Mouse (Mus musculus): ENCODE measurements around the gene Dvl2. TPM values are rescaled to one million over a fixed set of nuclear protein-coding genes. Genes with fewer than 3 reads are reported as not detected.

Dvl2 gene
- polyA plus RNA-seq (2012; rRNA removed) = 12.1 TPM in 2 replicates

GRCm38 (mm10) chr11:70000396-70000898 lies at the start of gene Dvl2:
Gene Dvl2, plus strand, starts transcription at chr11:70000595.

GRCm38 (mm10) chr11:69964650-69965270 lies 35.6 kb upstream of the Dvl2 start, which contains the start of gene Cldn7:
Gene Cldn7, plus strand, starts transcription at chr11:69964779.

GRCm38 (mm10) chr11:69981141-69981762 lies 19.1 kb upstream of the Dvl2 start, which contains the start of gene Ctdnep1:
Gene Ctdnep1, plus strand, starts transcription at chr11:69981156.

GRCm38 (mm10) chr11:69982225-69982624 lies 18.2 kb upstream of the Dvl2 start, which contains the start of gene Elp5:
Gene Elp5, minus strand, starts transcription at chr11:69982517.

GRCm38 (mm10) chr11:69990850-69991691 lies 9.3 kb upstream of the Dvl2 start, which contains the start of gene Gabarap:
Gene Gabarap, plus strand, starts transcription at chr11:69991143.

GRCm38 (mm10) chr11:69995391-69995960 lies 4.9 kb upstream of the Dvl2 start, which contains the start of gene Phf23:
Gene Phf23, plus strand, starts transcription at chr11:69995777.

GRCm38 (mm10) chr11:70014880-70015558 lies 14.6 kb downstream of the Dvl2 start, which contains the start of gene Acadvl:
Gene Acadvl, minus strand, starts transcription at chr11:70015411.

GRCm38 (mm10) chr11:70016669-70017068 lies 16.3 kb downstream of the Dvl2 start, which contains the start of gene Dlg4:
Gene Dlg4, plus strand, starts transcription at chr11:70016942.

GRCm38 (mm10) chr11:70053898-70054570 lies 53.6 kb downstream of the Dvl2 start, which contains the start of gene Asgr1:
Gene Asgr1, plus strand, starts transcription at chr11:70054085.

Other genes starting within 250 kb of the Dvl2 start
- 19.8 and 20.0 TPM in 2 replicates for gene Polr2a, start 242.0 kb upstream of the Dvl2 start, polyA plus RNA-seq (2012; rRNA removed)
- 0.33 TPM in 1 of 2 replicates, not detected in the other for gene Slc35g3, start 238.6 kb upstream of the Dvl2 start, polyA plus RNA-seq (2012; rRNA removed)
- 37.2 and 40.3 TPM in 2 replicates for gene Zbtb4, start 234.7 kb upstream of the Dvl2 start, polyA plus RNA-seq (2012; rRNA removed)
- 5.7 and 8.7 TPM in 2 replicates for gene Chrnb1, start 204.7 kb upstream of the Dvl2 start, polyA plus RNA-seq (2012; rRNA removed)
- gene Fgf11, start 198.7 kb upstream of the Dvl2 start, polyA plus RNA-seq (2012; rRNA removed) = 6.4 and 6.9 TPM in 2 replicates
- 45.7 and 55.0 TPM in 2 replicates for gene Tmem102, start 195.0 kb upstream of the Dvl2 start, polyA plus RNA-seq (2012; rRNA removed)
- gene Gm39566, start 185.3 kb upstream of the Dvl2 start, polyA plus RNA-seq (2012; rRNA removed) = not detected in 2 replicates
- gene Spem2, start 182.1 kb upstream of the Dvl2 start, polyA plus RNA-seq (2012; rRNA removed) = not detected in 2 replicates
- gene Spem1, start 178.4 kb upstream of the Dvl2 start, polyA plus RNA-seq (2012; rRNA removed) = 0.22 TPM in 1 of 2 replicates, not detected in the other
- gene Nlgn2, start 162.8 kb upstream of the Dvl2 start, polyA plus RNA-seq (2012; rRNA removed) = 19.8 and 19.9 TPM in 2 replicates
- 153 and 198 TPM in 2 replicates for gene Tmem256, start 162.1 kb upstream of the Dvl2 start, polyA plus RNA-seq (2012; rRNA removed)
- gene Plscr3, start 154.2 kb upstream of the Dvl2 start, polyA plus RNA-seq (2012; rRNA removed) = 55.2 and 58.3 TPM in 2 replicates
- 55.1 and 60.4 TPM in 2 replicates for gene Tnk1, start 141.9 kb upstream of the Dvl2 start, polyA plus RNA-seq (2012; rRNA removed)
- gene Tmem95, start 122.6 kb upstream of the Dvl2 start, polyA plus RNA-seq (2012; rRNA removed) = not detected in 2 replicates
- gene Kctd11, start 119.2 kb upstream of the Dvl2 start, polyA plus RNA-seq (2012; rRNA removed) = 4.0 and 4.9 TPM in 2 replicates
- gene Acap1, start 105.1 kb upstream of the Dvl2 start, polyA plus RNA-seq (2012; rRNA removed) = 6.5 and 6.7 TPM in 2 replicates
- 1.0 and 1.6 TPM in 2 replicates for gene 2810408A11Rik, start 99.6 kb upstream of the Dvl2 start, polyA plus RNA-seq (2012; rRNA removed)
- gene Neurl4, start 99.5 kb upstream of the Dvl2 start, polyA plus RNA-seq (2012; rRNA removed) = 43.3 and 44.8 TPM in 2 replicates
- 75.4 and 99.4 TPM in 2 replicates for gene Gps2, start 86.7 kb upstream of the Dvl2 start, polyA plus RNA-seq (2012; rRNA removed)
- 270 and 293 TPM in 2 replicates for gene Eif5a, start 78.6 kb upstream of the Dvl2 start, polyA plus RNA-seq (2012; rRNA removed)
- gene Ybx2, start 64.8 kb upstream of the Dvl2 start, polyA plus RNA-seq (2012; rRNA removed) = 121 and 125 TPM in 2 replicates
- 33.6 and 50.8 TPM in 2 replicates for gene Slc2a4, start 52.4 kb upstream of the Dvl2 start, polyA plus RNA-seq (2012; rRNA removed)
- 779 and 796 TPM in 2 replicates for gene Cldn7, start 35.8 kb upstream of the Dvl2 start, polyA plus RNA-seq (2012; rRNA removed)
- 100 and 117 TPM in 2 replicates for gene Ctdnep1, start 19.4 kb upstream of the Dvl2 start, polyA plus RNA-seq (2012; rRNA removed)
- gene Elp5, start 18.1 kb upstream of the Dvl2 start, polyA plus RNA-seq (2012; rRNA removed) = 38.7 and 48.9 TPM in 2 replicates
- gene Gabarap, start 9.5 kb upstream of the Dvl2 start, polyA plus RNA-seq (2012; rRNA removed) = 207 and 284 TPM in 2 replicates
- 12.3 and 13.5 TPM in 2 replicates for gene Phf23, start 4.8 kb upstream of the Dvl2 start, polyA plus RNA-seq (2012; rRNA removed)
- 106 and 112 TPM in 2 replicates for gene Acadvl, start 14.8 kb downstream of the Dvl2 start, polyA plus RNA-seq (2012; rRNA removed)
- 12.2 and 16.0 TPM in 2 replicates for gene Dlg4, start 16.3 kb downstream of the Dvl2 start, polyA plus RNA-seq (2012; rRNA removed)
- gene Asgr1, start 53.5 kb downstream of the Dvl2 start, polyA plus RNA-seq (2012; rRNA removed) = 0.22 and 0.60 TPM in 2 replicates
- gene Asgr2, start 92.0 kb downstream of the Dvl2 start, polyA plus RNA-seq (2012; rRNA removed) = 0.52 TPM in 2 replicates
- gene Mgl2, start 129.7 kb downstream of the Dvl2 start, polyA plus RNA-seq (2012; rRNA removed) = 2.6 and 4.0 TPM in 2 replicates
- 1.3 and 3.6 TPM in 2 replicates for gene Clec10a, start 155.6 kb downstream of the Dvl2 start, polyA plus RNA-seq (2012; rRNA removed)
- 19.0 and 22.8 TPM in 2 replicates for gene Slc16a11, start 212.2 kb downstream of the Dvl2 start, polyA plus RNA-seq (2012; rRNA removed)
- 7.2 and 11.0 TPM in 2 replicates for gene Slc16a13, start 220.5 kb downstream of the Dvl2 start, polyA plus RNA-seq (2012; rRNA removed)
- gene Bcl6b, start 229.2 kb downstream of the Dvl2 start, polyA plus RNA-seq (2012; rRNA removed) = 2.0 and 2.7 TPM in 2 replicates
- 45.7 and 58.9 TPM in 2 replicates for gene 0610010K14Rik, start 237.3 kb downstream of the Dvl2 start, polyA plus RNA-seq (2012; rRNA removed)
- gene Gm21988, start 239.2 kb downstream of the Dvl2 start, polyA plus RNA-seq (2012; rRNA removed) = 5.9 and 6.5 TPM in 2 replicates
- gene Rnasek, start 239.2 kb downstream of the Dvl2 start, polyA plus RNA-seq (2012; rRNA removed) = 146 and 189 TPM in 2 replicates

Measured in colon, adult 2 months (tissue).